Mouse (Mus musculus) lung, adult 18-20 months (tissue): ENCODE data around the gene Ndufb6.
A peak's percentile ranks its signal among the peaks of the same experiment; 100 is the strongest.

ENCODE experiments used
- DNase-seq, 2 experiments: peaks; one replicate each; pipeline ENCODE4 v3.0.0; 2022; ENCODE audit warnings: mixed read lengths in 2 of 2

Ndufb6 gene

GRCm38 (mm10) chr4:40253766-40254165, 25.5 kb downstream of the Ndufb6 start:
- DNase-seq, result no peak

GRCm38 (mm10) chr4:40250984-40251383, 28.2 kb downstream of the Ndufb6 start:
- no peak for DNase-seq

- no peak for DNase-seq
These were observed 35.2 kb downstream of the Ndufb6 start for GRCm38 (mm10) chr4:40244035-40244434.

GRCm38 (mm10) chr4:40243006-40243405, 36.2 kb downstream of the Ndufb6 start:
- no peak for DNase-seq

- DNase-seq, result no peak
These were observed 37.3 kb downstream of the Ndufb6 start for GRCm38 (mm10) chr4:40241928-40242327.

GRCm38 (mm10) chr4:40240272-40240744, 38.9 kb downstream of the Ndufb6 start:
- DNase-seq, result no peak

GRCm38 (mm10) chr4:40239409-40240271, 39.6 kb downstream of the Ndufb6 start, which contains the start of gene Ddx58:
Gene Ddx58 (minus strand): TSS chr4:40239828.
- peak; percentile 45 to 49 for DNase-seq

- DNase-seq, result peak; percentile 77 to 86
These were observed 40.5 kb downstream of the Ndufb6 start for GRCm38 (mm10) chr4:40238483-40239408.

- no peak for DNase-seq
These were observed 42.4 kb downstream of the Ndufb6 start for GRCm38 (mm10) chr4:40236829-40237228.

GRCm38 (mm10) chr4:40234256-40234655, 45.0 kb downstream of the Ndufb6 start:
- DNase-seq, result no peak

- no peak for DNase-seq
These were observed 46.1 kb downstream of the Ndufb6 start for GRCm38 (mm10) chr4:40233062-40233664.

- DNase-seq, result no peak
These were observed 49.5 kb downstream of the Ndufb6 start for GRCm38 (mm10) chr4:40229723-40230122.

- no peak for DNase-seq
These were observed 51.3 kb downstream of the Ndufb6 start for GRCm38 (mm10) chr4:40227886-40228285.

- no peak for DNase-seq
These were observed 52.1 kb downstream of the Ndufb6 start for GRCm38 (mm10) chr4:40227131-40227530.

GRCm38 (mm10) chr4:40226095-40226494, 53.1 kb downstream of the Ndufb6 start:
- no peak for DNase-seq

GRCm38 (mm10) chr4:40221876-40222585, 57.2 kb downstream of the Ndufb6 start:
- DNase-seq, result no peak

GRCm38 (mm10) chr4:40221004-40221760, 58.0 kb downstream of the Ndufb6 start:
- no peak for DNase-seq
